Comparison of ENCODE assay signal across 25 mouse cellular contexts in the genomic region with DNA sequence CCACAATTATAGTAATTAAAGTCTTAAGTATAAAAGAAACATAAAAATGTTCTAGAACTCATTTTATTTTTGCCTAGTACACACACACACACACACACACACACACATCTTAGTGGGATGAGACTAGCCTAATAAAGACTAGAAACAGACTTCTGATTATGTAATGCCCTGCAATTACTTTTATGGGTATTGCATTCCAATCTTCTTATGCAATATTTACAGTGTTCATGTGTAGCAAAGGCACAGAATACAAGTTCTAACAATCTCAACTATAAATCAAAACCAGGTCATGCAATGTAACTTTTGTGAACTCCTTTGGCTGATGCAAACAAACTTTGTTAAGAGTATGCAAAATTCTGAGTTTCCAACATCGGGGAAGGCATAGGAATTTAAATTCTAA.
DNase-seq lines count a peak whose midpoint lies in the region; ATAC-seq lines count a peak whose summit lies in the region.
"Had no signal": no experiment of that assay in that cellular context is flagged by ENCODE, and none has a peak within 500 bp of the region (broad histone marks: within the 10 kb centered on the region; RNA-seq: fewer than 3 reads in every experiment).

No protein-coding gene starts in this region.

- H3K9me3 ChIP-seq in intestine, embryonic 16.5 days (ENCODE audit: control insufficient read depth, low read length) = no peaks in the 10 kb centered on the region
- H3K9me3 ChIP-seq: embryonic facial prominence, embryonic 10.5 days; embryonic facial prominence, embryonic 15.5 days; forebrain, embryonic 13.5 days; heart, embryonic 12.5 days; limb, embryonic 12.5 days; liver, embryonic 13.5 days; megakaryocyte, embryonic 14.5 days; midbrain, embryonic 12.5 days had no signal

- ATAC-seq in intestine, embryonic 16.5 days = peak; percentile 60; the same call in 1 of the 2 replicates
- ATAC-seq: forebrain, embryonic 13.5 days had no signal

- H3K27ac ChIP-seq in intestine, embryonic 16.5 days (ENCODE audit: low read length) = no peak overlapping the region
- H3K27ac ChIP-seq: embryonic facial prominence, embryonic 10.5 days; embryonic facial prominence, embryonic 15.5 days; forebrain, embryonic 13.5 days; heart, adult 2 months; hindbrain, embryonic 14.5 days; limb, embryonic 12.5 days; liver, embryonic 13.5 days; midbrain, embryonic 12.5 days had no signal

- H3K4me1 ChIP-seq in intestine, embryonic 16.5 days (ENCODE audit: control insufficient read depth, insufficient read depth, low read length) = no peaks in the 10 kb centered on the region
- H3K4me1 ChIP-seq: embryonic facial prominence, embryonic 10.5 days; embryonic facial prominence, embryonic 15.5 days; forebrain, embryonic 13.5 days; heart, embryonic 12.5 days; limb, embryonic 12.5 days; liver, embryonic 13.5 days; midbrain, embryonic 12.5 days had no signal

- intact Hi-C loops in heart, postnatal 10 days (cut with DNase I) = no loop called here

- H3K4me2 ChIP-seq in intestine, embryonic 16.5 days (ENCODE audit: low read depth, low read length) = no peak overlapping the region
- H3K4me2 ChIP-seq: embryonic facial prominence, embryonic 15.5 days; forebrain, embryonic 13.5 days; heart, embryonic 12.5 days; hindbrain, embryonic 14.5 days; limb, embryonic 12.5 days; liver, embryonic 13.5 days; midbrain, embryonic 12.5 days had no signal

- no peak overlapping the region for H3K9ac ChIP-seq in intestine, embryonic 16.5 days (ENCODE audit: low read depth, low read length)
- H3K9ac ChIP-seq: embryonic facial prominence, embryonic 15.5 days; forebrain, embryonic 13.5 days; heart, embryonic 12.5 days; hindbrain, embryonic 14.5 days; limb, embryonic 12.5 days; liver, embryonic 13.5 days; midbrain, embryonic 12.5 days had no signal

- no peak overlapping the region for H3K4me3 ChIP-seq in intestine, embryonic 16.5 days (ENCODE audit: low read length)
- H3K4me3 ChIP-seq: embryonic facial prominence, embryonic 10.5 days; embryonic facial prominence, embryonic 15.5 days; forebrain, embryonic 13.5 days; heart, adult 2 months; heart, embryonic 12.5 days; limb, embryonic 12.5 days; liver, embryonic 13.5 days; megakaryocyte, embryonic 14.5 days; midbrain, embryonic 12.5 days had no signal

- H3K27me3 ChIP-seq in intestine, embryonic 16.5 days (replicated peaks; ENCODE audit: control insufficient read depth, insufficient read depth, low read length) = no peaks in the 10 kb centered on the region
- H3K27me3 ChIP-seq: embryonic facial prominence, embryonic 15.5 days; forebrain, embryonic 13.5 days; heart, embryonic 12.5 days; limb, embryonic 12.5 days; liver, embryonic 13.5 days; megakaryocyte, embryonic 14.5 days; midbrain, embryonic 12.5 days had no signal

- WGBS in intestine, embryonic 16.5 days = 71% methylated on average over 1 of the region's 1 CpGs

- H3K36me3 ChIP-seq in intestine, embryonic 16.5 days (ENCODE audit: control insufficient read depth, insufficient read depth, low read length) = no peaks in the 10 kb centered on the region
- H3K36me3 ChIP-seq: embryonic facial prominence, embryonic 10.5 days; embryonic facial prominence, embryonic 15.5 days; heart, embryonic 12.5 days; limb, embryonic 12.5 days; liver, embryonic 13.5 days; midbrain, embryonic 12.5 days had no signal

- peak; percentile 5 for DNase-seq in lung, postnatal 36 days
- no peak for DNase-seq in lung, postnatal 25 days (ENCODE audit: low spot score)
- DNase-seq in adipocyte (ENCODE audit: low spot score) = peak; percentile 12
- DNase-seq in thymus, postnatal 0 days (ENCODE audit: low spot score) = no peak
- no peak for DNase-seq in heart, postnatal 10 days
- no peak for DNase-seq in Muller cell, postnatal 12 days (ENCODE audit: inconsistent ontology term)
- DNase-seq: adrenal gland, adult 8-10 months; cerebellum, adult 8-10 months; cerebellum, postnatal 25 days; gastrocnemius, postnatal 25 days; heart, adult 2 months; kidney, adult 2 months; liver, embryonic 13.5 days; lung, adult 18-20 months; lung, postnatal 14 days; thymus, postnatal 25 days had no signal

Comparison
In these comparisons a context has a peak if more than half of its experiments do, and no peak if none do; other contexts are left out.
1. DNase-seq: peak in lung, postnatal 36 days (single experiment) and adipocyte (single experiment); none in lung, postnatal 25 days (single experiment), thymus, postnatal 0 days (single experiment), heart, postnatal 10 days (0 of 2) and Muller cell, postnatal 12 days (single experiment).